Mouse (Mus musculus) R1 (cell line): ENCODE measurements around the gene Slc35c1.

Experiments
- DNase-seq: peaks from one replicate; pipeline ENCODE4 v3.0.0-alpha.2; 2018; ENCODE audit warnings: low read depth, low spot score

Gene Slc35c1

DNA sequence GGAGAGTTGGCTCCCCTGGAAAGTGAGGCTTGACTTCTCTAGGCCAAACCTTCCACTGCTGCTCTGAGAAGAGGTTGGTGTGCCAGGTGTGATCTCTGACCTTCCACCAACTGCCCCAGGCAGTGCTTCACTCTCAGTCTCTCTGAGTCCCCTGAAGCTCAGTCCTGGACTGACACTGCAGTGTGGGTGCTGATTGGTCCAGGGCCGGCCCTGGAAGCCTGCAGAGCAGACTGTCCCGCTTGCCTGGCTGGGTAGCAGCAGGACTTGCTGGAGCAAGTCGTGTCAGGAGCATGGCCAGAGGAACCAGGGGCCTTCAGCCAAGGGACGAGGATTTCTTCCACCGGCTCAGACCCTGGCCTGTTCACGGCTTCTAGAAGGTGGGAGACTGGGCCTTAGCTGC, 55.6 kb downstream of the Slc35c1 start:
- DNase-seq, result no peak

DNA sequence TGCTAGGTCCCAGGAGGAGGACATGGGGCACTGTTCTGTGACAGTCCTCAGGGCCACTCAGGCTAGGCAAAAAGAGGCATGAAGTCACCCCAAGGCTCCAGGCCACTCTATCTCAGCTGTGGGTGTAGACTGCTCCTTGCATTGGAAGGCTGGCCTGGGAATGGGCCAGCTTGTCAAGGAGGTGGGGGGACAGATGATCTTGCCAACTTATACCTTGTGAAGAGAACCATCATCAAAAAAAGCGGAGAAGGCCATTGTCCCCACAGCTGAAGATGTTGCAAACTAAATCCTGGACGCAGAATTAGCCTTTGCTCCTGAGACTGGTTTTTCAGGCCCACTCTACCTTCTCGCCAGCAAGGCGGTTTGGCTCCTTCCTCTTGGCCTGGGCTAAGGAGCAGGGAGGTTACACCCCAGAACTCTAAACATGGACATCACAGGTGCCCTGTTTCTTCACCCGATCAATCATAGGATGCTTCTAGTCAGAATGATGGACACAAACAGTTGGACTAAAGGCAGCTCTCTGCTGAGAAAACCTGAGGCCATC, 56.5 kb downstream of the Slc35c1 start:
- DNase-seq, result no peak
